Mouse (Mus musculus) hindbrain, embryonic 13.5 days (tissue): ENCODE results near the gene Idnk. TPM values are rescaled to one million over a fixed set of nuclear protein-coding genes. Genes with fewer than 3 reads are reported as not detected.

Experiments used
- ATAC-seq: fragments of 200-750 bp; cut with Nextera tagmentation; 2 replicates; pipeline ENCODE4 v1.8.0; 2017; ENCODE audit warnings: moderate TSS enrichment; ENCODE audit not compliant: low FRiP score
- H3K27ac ChIP-seq: fragments of 300-500 bp; sonication (generic); 2 replicates; pipeline ENCODE4 v1.5.1; 2015; ENCODE audit warnings: inconsistent platforms, mild to moderate bottlenecking, moderate library complexity
- H3K27me3 ChIP-seq: fragments of 300-500 bp; sonication (generic); 2 replicates; pipeline ENCODE4 v1.6.1; 2015; ENCODE audit warnings: mild to moderate bottlenecking, inconsistent platforms
- H3K36me3 ChIP-seq: fragments of 300-500 bp; sonication (generic); 2 replicates; pipeline ENCODE4 v1.6.1; 2015; ENCODE audit warnings: mild to moderate bottlenecking, inconsistent platforms
- H3K4me1 ChIP-seq: fragments of 300-500 bp; sonication (generic); replicated peaks from 2 replicates; pipeline ENCODE4 v1.6.1; 2015; ENCODE audit warnings: inconsistent platforms
- H3K4me2 ChIP-seq: fragments of 300-500 bp; sonication (generic); 2 replicates; pipeline ENCODE4 v1.6.1; 2015; ENCODE audit warnings: inconsistent platforms, mild to moderate bottlenecking, moderate library complexity
- H3K4me3 ChIP-seq: fragments of 300-500 bp; sonication (generic); 2 replicates; pipeline ENCODE4 v1.5.1; 2015; ENCODE audit warnings: mild to moderate bottlenecking, inconsistent platforms
- H3K9ac ChIP-seq: fragments of 300-500 bp; sonication (generic); 2 replicates; pipeline ENCODE4 v1.6.1; 2015; ENCODE audit warnings: mild to moderate bottlenecking, inconsistent platforms
- H3K9me3 ChIP-seq: fragments of 300-500 bp; sonication (generic); 2 replicates; pipeline ENCODE4 v1.6.1; 2016; ENCODE audit warnings: inconsistent platforms
- WGBS: fragments of 180-500 bp; shearing (Covaris S2); methylation state at CpG from one replicate; pipeline ENCODE4 v1.1.7; 2015; 5-methylcytosine and 5-hydroxymethylcytosine counted together
- polyA plus RNA-seq: library from polyadenylated mRNA; unstranded; fragments of >200 nt; fragmentation: Nextera tagmentation; extraction: Ambion mirVana; gene quantifications from 2 replicates; pipeline ENCODE4 v1.2.1, GENCODE M21; 2015

Gene Idnk
- polyA plus RNA-seq, 1 experiment from 2014 or later: 73.5 TPM

DNA sequence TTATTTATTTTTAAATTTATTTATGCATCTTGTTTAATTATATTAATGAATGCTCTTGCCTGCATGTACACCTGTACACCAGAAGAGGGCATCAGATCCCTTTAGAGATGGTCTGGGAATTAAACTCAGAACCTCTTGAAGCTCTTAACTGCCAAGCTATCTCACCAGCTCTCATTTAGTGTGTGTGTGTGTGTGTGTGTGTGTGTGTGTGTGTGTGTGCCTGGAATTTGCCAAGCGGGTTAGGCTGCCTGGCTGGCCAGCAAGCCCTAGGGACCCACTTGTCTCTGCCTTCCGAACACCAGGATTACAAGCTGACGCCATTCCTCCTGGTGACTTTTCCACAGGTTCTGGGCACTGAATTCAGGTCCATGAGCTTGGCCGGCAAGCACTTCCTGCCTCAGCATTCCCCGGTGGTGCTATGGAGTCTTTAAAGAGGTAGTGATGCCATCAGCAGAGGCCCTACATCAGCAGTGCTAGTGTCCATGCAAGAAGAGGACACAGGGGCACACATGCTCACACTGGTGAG, 8.4 kb upstream of the Idnk start:
- H3K4me1 ChIP-seq: peaks cover 11% of the 10 kb centered on the region
- peak overlapping the region; percentile 56 for H3K4me2 ChIP-seq
- ATAC-seq: 0 out of 2 replicates have a peak, but pooled peaks have one; percentile 63
- no peaks in the 10 kb centered on the region for H3K27me3 ChIP-seq
- peak overlapping the region; percentile 38 for H3K4me3 ChIP-seq
- 45% methylated on average over 5 of the region's 5 CpGs for WGBS
- no peak overlapping the region for H3K9ac ChIP-seq
- H3K27ac ChIP-seq: no peak overlapping the region
- H3K9me3 ChIP-seq: no peaks in the 10 kb centered on the region
- H3K36me3 ChIP-seq: no peaks in the 10 kb centered on the region

DNA sequence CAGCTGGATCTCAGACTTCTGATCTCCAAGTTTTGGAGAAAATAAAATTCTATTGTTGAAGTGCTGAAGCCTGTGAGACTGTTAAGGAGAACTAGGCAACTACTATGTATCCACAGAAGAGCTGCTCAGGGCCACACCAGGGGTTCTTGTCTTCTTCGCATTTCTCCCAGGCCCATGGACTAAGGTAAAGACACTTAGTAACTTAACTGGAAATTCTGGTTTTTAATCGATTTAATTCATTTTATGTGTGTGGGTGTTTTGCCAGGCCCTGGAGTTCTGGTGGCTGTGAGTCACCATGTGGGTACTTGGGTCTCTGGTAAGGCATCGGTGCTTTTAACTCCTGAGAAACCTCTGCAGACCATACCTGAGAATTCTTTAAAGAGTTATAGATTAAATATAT, 7.8 kb upstream of the Idnk start:
- H3K9ac ChIP-seq: no peak overlapping the region
- no peaks in the 10 kb centered on the region for H3K9me3 ChIP-seq
- ATAC-seq: no peak
- H3K4me3 ChIP-seq: no peak overlapping the region
- H3K4me1 ChIP-seq: peaks cover 11% of the 10 kb centered on the region
- H3K27ac ChIP-seq: no peak overlapping the region
- no peaks in the 10 kb centered on the region for H3K36me3 ChIP-seq
- no peaks in the 10 kb centered on the region for H3K27me3 ChIP-seq
- no peak overlapping the region for H3K4me2 ChIP-seq
- WGBS: 88% methylated on average over 3 of the region's 3 CpGs

DNA sequence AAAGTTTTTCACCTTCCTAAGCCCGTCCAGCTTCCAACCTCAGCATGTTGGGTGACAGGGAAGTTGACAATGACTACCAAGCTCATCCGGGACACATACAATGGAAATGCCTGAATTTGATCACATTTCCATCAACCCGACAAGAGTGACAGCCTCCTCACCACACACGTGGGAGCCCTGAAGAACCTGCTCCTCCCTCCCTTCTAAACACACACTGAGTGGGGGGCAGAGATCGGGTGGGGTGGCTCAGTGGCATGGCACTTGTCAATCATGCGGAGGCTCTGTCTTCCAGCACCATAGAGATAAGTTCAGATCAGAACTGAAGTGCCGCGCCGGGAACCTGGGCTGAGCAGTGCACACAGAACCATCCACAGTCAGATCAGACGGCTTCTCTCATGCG, 7.0 kb upstream of the Idnk start:
- H3K27ac ChIP-seq: no peak overlapping the region
- H3K9ac ChIP-seq: no peak overlapping the region
- 83% methylated on average over 11 of the region's 11 CpGs for WGBS
- peaks cover 11% of the 10 kb centered on the region for H3K4me1 ChIP-seq
- no peak overlapping the region for H3K4me3 ChIP-seq
- no peaks in the 10 kb centered on the region for H3K9me3 ChIP-seq
- H3K36me3 ChIP-seq: no peaks in the 10 kb centered on the region
- H3K27me3 ChIP-seq: no peaks in the 10 kb centered on the region
- no peak for ATAC-seq
- no peak overlapping the region for H3K4me2 ChIP-seq

DNA sequence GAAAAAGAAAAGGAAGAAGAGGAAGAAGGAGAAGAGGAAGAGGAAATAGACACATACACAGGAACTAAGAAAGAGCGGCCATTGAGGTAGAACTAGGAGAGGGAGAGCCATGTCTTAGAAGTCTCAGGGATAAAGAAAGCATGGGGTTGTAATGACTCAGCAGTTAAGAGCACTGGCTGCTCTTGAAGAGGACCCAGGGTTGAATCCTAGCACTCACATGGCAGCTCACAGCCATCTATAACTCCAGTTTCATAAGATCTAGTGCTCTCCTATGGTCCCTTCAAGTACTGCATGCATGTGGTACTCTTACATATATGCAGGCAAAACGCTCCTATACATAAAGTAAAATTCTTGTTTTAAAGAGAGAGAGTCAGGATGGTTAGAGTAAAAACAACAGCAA, 1.4 kb upstream of the Idnk start:
- no peak overlapping the region for H3K27ac ChIP-seq
- WGBS: 88% methylated on average over 2 of the region's 2 CpGs

DNA sequence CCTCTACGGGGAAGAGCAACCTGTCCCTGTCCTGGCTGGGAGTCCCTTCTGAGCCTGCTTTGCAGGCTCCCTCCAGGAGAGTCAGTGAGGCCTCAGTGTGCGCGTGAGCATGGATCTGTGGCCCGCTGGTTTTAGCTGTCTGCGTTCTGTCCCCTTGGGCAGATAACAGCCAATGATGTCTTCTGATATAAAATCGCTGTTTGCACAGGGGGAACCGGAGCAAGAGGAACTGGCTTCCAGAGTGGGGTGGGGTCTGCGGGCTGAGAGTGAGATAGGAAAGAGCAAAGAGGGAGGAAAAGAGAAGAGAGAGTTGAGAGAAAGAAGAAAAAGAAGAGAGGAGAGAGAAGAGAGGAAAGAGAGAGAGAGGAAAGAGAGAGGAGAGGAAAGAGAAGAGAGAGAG, 413 bp upstream of the Idnk start:
- Histone ChIP-seq H3K4me3 (peak overlapping the region; percentile 76), H3K4me1 (peaks cover 16% of the 10 kb centered on the region), H3K27me3 (no peaks in the 10 kb centered on the region), H3K27ac (peak overlapping the region; percentile 77), H3K4me2 (peak overlapping the region; percentile 83), H3K9me3 (0 out of 2 replicates have a peak, but pooled peaks cover 3% of the 10 kb centered on the region), H3K36me3 (peaks cover 25% of the 10 kb centered on the region), H3K9ac (peak overlapping the region; percentile 87)
- ATAC-seq: peak; percentile 18; the same call in 1 of the 2 replicates
- WGBS: 31% methylated on average over 8 of the region's 8 CpGs

More for the DNA sequence above, 1.4 kb upstream of the Idnk start:
- H3K4me1 ChIP-seq: peaks cover 16% of the 10 kb centered on the region
- no peaks in the 10 kb centered on the region for H3K27me3 ChIP-seq
- H3K36me3 ChIP-seq: peaks cover 15% of the 10 kb centered on the region
- ATAC-seq: no peak
- no peak overlapping the region for H3K9ac ChIP-seq
- no peak overlapping the region for H3K4me3 ChIP-seq
- no peaks in the 10 kb centered on the region for H3K9me3 ChIP-seq
- no peak overlapping the region for H3K4me2 ChIP-seq

DNA sequence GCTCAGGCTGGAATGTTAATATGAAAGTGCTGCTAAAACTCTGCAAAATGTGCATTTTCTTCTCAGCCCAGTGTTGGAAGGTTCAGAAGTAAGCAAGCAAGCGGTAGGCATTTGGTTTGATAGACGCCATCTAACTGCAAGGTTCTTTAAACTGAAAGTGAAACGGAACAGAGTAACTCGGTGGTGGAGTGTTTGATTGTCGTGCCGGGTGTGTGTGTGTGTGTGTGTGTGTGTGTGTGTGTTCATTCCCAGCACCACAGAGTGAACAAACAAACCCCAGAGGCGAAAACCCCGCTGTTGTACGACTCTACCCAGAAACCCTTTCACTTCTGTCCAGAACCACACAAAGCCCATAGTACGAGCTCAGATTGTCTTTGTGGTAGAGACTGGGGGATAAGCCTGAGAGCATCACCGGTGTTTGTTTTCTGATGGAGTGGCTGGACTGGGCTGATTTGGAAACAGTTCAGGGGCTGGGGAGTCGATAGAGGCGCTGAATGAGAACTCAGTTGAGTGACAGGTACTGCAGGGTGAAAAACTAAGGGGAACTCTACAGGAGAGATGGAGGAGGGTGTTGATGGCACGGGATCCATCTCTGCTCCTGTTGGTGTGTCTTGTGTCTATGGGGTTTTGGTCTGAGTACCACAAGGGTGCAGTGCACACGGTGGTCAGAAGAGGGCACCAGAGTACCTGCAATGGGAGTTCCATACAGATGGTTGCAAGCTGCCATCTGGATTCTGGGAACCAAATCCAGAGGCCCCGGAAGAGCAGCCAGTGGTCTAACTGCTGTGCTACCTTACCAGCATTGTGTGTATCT, 857 bp downstream of the Idnk start:
- Histone ChIP-seq H3K9me3 (0 out of 2 replicates have a peak, but pooled peaks cover 3% of the 10 kb centered on the region), H3K4me2 (peak overlapping the region; percentile 83), H3K4me1 (peaks cover 16% of the 10 kb centered on the region), H3K4me3 (peak overlapping the region; percentile 76), H3K27ac (peak overlapping the region; percentile 77), H3K9ac (peak overlapping the region; percentile 87), H3K36me3 (peaks cover 35% of the 10 kb centered on the region), H3K27me3 (no peaks in the 10 kb centered on the region)
- 12% methylated on average over 16 of the region's 16 CpGs for WGBS
- peak; percentile 65 for ATAC-seq

DNA sequence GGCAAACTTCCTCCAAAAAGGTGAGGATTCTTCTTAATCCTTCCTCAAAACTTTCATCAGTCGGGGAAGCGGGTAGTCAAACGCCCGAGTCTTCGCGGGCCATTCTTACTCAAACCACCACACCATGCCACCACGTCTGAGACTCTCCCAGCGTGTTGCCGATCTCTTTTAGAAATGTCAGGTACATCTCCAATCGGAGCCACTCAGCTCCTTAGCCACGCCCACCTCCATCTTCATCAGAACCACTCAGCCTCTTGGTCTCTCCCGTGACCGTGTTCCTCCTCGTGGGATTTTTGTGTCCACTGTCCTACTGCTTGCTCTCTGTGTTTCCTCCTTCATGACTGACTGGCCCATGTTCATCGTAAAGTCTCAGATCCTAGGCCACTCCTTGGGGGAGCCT, 3.3 kb downstream of the Idnk start:
- WGBS: 97% methylated on average over 15 of the region's 15 CpGs
- no peak overlapping the region for H3K27ac ChIP-seq
- H3K27me3 ChIP-seq: no peaks in the 10 kb centered on the region

DNA sequence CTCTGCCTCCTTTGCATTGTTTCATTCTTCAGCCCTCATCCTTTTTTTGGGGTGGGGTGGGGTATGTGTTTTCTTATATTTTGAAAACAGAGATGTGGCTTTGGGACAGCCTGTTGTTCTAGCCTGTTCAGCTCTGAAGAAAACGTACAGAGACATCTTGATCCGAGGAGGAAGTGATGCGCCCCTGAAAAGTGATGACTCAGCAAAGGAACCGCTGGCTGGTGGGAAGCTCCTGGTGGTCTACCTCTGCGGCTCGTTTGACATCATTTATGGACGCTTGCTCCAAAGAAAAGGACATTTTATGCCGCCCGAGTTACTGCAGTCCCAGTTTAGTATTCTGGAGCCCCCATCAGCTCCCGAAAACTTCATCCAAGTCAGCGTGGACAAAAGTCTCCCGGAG, 5.9 kb downstream of the Idnk start:
- 97% methylated on average over 12 of the region's 12 CpGs for WGBS
- Histone ChIP-seq H3K36me3 (peaks cover 62% of the 10 kb centered on the region), H3K27me3 (no peaks in the 10 kb centered on the region), H3K4me3 (no peak overlapping the region), H3K9ac (no peak overlapping the region), H3K4me1 (peaks cover 11% of the 10 kb centered on the region), H3K9me3 (0 out of 2 replicates have a peak, but pooled peaks cover 3% of the 10 kb centered on the region), H3K27ac (no peak overlapping the region), H3K4me2 (no peak overlapping the region)
- no peak for ATAC-seq

More for the DNA sequence above, 3.3 kb downstream of the Idnk start:
- Histone ChIP-seq H3K4me3 (no peak overlapping the region), H3K36me3 (peaks cover 54% of the 10 kb centered on the region), H3K4me1 (peaks cover 16% of the 10 kb centered on the region), H3K9ac (no peak overlapping the region), H3K9me3 (0 out of 2 replicates have a peak, but pooled peaks cover 3% of the 10 kb centered on the region), H3K4me2 (no peak overlapping the region)
- ATAC-seq: no peak

DNA sequence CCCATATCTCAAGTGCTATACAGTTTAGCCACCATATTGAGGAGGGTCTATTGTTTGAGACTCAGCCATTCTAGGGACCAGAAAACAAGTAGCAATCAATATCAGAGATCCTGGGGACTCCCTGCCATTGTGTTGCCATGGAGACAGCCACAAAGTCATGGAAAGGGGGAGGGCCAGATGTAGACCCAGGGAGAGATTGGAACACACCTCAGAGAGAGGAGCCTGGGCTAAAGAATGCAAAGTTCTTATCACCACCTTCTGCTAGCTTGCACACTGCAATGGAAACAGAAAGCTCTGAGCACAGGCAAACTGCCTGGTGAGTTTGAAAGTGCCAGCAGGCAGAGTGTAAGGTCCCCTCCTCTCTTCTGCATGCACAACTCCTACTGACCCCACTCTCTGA, 10.7 kb downstream of the Idnk start:
- no peaks in the 10 kb centered on the region for H3K27me3 ChIP-seq
- H3K9me3 ChIP-seq: no peaks in the 10 kb centered on the region
- H3K4me2 ChIP-seq: no peak overlapping the region
- no peak overlapping the region for H3K4me3 ChIP-seq
- 0 out of 2 replicates have a peak overlapping the region, but pooled peaks have one; percentile 52 for H3K27ac ChIP-seq
- peaks cover 8% of the 10 kb centered on the region for H3K4me1 ChIP-seq
- peaks cover 43% of the 10 kb centered on the region for H3K36me3 ChIP-seq
- no peak for ATAC-seq
- H3K9ac ChIP-seq: no peak overlapping the region

DNA sequence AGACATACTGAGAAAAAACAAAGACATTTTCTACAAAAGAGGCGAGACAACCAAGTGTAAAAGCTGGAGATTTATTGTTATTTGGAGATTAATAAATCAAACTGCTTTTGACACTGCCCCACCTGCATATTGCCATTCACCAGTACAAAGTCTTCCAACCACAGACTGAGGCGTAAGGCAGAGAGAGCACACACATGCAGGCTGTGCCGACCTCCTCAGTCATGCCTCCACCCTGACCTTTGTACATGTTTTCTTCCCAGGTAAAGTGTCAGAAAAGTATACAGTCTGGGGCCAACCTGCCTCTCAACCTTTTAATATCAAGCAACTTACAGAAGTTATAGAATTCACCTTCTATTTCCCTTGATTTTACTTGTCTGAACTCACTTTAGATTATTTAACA, 18.7 kb downstream of the Idnk start:
- Histone ChIP-seq H3K4me1 (no peaks in the 10 kb centered on the region), H3K27me3 (no peaks in the 10 kb centered on the region), H3K27ac (no peak overlapping the region), H3K9me3 (no peaks in the 10 kb centered on the region), H3K4me3 (no peak overlapping the region), H3K9ac (no peak overlapping the region), H3K36me3 (peaks cover 74% of the 10 kb centered on the region), H3K4me2 (no peak overlapping the region)
- WGBS: 87% methylated on average over 3 of the region's 3 CpGs
- ATAC-seq: no peak

DNA sequence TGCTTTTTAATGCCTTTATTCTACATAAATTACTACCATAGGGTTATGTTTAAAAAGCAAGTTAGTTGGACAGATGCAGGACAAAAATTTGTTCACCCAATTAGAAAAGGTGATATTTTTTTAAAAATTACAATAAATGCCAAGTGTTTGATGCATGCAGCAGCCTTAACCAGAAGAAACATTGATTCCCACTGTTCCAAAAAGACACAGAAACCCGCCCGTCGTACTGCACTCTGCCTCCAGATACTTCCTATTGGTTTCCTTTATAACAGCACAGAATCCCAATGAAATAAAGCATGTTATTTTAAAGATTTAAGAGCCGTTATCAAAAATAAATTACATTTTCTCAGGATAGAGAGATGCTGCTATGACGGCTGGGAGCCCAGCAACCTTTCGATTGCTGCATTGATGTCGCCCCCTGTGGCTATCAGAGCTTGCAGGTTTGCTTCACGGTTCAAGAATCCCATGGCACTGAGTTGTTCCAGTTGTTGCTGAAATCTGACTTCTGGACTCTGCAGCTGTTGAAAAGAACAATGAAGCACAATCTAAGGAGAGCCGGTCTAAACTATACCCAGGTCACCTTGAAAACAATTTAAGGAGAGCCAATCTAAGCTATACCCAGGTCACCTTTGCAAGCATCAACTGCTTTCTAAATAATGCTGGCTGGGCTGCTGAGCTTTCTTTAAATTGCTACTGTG, 20.2 kb downstream of the Idnk start:
- 85% methylated on average over 9 of the region's 9 CpGs for WGBS

More for the DNA sequence above, 20.2 kb downstream of the Idnk start:
- Histone ChIP-seq H3K36me3 (peaks cover 84% of the 10 kb centered on the region), H3K27ac (no peak overlapping the region), H3K27me3 (no peaks in the 10 kb centered on the region), H3K4me2 (no peak overlapping the region), H3K4me3 (no peak overlapping the region), H3K4me1 (no peaks in the 10 kb centered on the region), H3K9ac (no peak overlapping the region), H3K9me3 (no peaks in the 10 kb centered on the region)
- no peak for ATAC-seq
